Mouse (Mus musculus) CD8-positive naive resting alpha-beta T cell, adult 2 months (primary cell): ENCODE results near the gene Pccb.

ENCODE experiments used
- DNase-seq, 2 experiments: peaks; one replicate each; pipeline ENCODE4 v3.0.0; 2022; ENCODE audit warnings: low read depth in 2 of 2, low spot score in 2 of 2

The Pccb gene

DNA sequence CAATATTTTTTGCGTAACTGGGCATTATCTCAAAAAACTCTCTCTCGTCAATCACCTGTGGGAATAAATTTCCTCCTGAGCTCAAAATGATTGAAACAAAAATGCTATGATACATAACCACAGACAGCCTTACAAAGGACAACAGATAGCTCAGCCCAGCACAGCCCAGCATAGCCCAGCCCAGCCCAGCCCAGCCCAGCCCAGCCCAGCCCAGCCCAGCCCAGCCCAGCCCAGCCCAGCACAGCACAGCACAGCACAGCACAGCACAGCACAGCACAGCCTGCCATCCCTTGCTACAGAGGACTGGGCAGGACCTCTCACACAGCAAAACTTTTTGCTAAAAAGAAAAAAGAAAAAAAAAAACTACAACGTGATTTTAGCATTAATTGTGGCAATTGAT, 46.8 kb downstream of the Pccb start:
- DNase-seq, result no peak

DNA sequence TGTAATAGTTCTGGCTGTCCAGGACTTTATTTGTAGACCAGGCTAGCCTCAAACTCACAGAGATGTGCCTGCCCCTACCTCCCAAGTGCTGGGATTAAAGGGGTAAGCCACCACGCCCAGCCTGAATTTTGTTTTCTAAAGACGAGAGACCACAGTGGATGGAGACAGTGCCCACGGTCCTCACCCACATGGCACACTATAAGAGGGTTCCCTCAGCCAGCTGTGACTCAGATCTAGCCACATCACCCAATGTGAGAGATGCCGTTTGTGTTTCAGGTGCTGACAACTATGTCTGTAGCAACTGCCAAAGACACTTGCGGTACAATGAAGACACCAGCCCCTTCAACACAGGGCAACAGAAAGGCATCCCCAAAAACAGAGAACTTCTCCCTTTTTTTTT, 47.7 kb downstream of the Pccb start:
- no peak for DNase-seq

DNA sequence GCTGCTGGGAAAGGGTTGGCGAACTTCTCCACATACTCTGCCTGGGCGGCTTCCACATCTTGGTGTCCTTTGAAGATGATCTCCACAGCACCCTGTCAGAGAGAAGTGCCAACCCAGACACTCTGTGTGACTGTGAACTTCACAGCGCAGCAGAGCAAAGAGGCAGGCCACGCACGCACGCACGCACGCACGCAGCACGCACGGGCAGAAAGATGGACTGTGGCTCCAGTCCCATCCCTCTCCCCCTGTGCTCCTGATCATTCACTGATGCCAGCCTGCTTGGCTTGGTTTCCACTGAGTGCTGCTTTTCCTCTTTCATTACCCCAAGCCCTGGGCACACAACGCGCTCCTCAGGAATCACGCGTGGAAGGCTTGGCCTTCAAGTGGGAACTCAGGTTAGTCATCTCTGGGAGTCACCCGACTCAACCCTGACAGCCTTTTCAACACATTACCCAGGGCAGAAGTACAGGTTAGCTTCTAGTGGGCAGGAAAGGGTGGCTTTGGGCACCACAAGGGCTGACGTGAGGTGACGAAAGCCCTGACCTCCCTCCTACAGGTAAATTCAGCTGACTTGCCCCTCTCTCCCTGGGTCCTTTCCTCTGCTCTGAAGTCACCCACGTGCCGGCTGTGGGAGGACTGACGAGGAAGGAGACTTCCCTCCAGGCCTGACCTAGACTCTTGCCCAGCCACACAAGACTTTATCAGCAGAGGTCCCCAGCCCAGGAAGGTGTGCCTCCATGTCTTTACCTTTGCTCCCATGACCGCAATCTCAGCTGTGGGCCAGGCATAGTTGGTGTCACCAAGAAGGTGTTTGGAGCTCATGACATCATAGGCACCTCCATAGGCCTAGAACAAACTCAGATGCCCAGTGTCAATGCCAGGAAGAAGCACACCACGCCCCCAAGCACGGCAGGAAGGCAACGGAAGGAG, 50.1 kb downstream of the Pccb start:
- no peak for DNase-seq

DNA sequence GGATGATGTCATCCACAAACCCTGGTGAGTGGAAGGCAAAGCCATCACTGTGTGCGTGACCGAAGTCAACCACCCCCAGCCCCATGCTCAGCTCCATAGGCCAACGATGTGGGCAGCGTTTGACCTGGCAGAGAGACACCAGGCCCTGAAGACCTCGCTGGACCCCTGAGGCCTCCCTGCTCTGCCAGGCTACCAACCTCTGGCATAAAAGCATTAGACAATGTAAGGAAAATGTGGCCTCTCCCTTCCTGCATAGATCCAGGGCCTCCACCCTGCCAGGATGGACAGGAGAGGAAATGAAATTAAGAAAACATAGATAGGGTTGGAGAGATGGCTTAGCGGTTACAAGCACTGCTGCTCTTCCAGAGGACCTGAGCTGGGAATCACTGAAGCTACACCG, 51.9 kb downstream of the Pccb start:
- DNase-seq, result no peak

DNA sequence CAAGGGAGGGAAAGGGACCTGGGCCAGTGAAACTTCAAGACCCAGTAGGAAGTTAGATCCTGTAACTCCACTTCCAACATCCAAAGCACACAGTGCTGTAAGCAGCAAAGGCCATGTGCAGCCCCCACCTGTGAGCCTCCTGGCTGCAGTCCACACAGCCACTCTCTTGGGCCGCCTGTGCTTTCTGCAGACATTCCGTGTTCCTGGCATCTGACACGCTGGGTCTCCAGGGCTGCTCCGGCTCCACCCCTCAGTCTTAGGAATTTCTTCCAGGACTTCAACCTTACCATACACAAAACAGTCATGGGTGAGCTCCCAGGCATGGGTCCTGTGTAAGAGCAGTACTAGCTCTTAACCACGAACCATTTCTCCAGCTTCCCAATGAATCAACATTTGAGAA, 55.4 kb downstream of the Pccb start:
- no peak for DNase-seq

DNA sequence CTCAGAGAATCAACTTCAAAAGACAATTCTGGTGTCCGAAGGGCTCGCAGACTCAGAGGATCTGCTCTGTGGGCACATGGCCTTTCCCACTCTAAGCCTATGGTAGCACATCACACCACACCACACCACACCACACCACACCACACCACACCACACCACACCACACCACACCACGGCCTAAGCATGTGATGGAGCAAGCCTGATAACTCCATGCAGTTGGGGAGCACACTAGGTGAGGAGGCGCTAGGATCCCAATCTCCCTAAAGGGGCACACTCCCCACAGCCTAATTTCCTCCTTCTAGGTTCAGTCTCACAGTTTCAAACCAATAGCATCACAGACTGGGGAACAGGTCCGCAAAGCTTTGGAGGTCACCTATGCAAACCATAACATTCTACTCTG, 56.0 kb downstream of the Pccb start:
- DNase-seq, result no peak

DNA sequence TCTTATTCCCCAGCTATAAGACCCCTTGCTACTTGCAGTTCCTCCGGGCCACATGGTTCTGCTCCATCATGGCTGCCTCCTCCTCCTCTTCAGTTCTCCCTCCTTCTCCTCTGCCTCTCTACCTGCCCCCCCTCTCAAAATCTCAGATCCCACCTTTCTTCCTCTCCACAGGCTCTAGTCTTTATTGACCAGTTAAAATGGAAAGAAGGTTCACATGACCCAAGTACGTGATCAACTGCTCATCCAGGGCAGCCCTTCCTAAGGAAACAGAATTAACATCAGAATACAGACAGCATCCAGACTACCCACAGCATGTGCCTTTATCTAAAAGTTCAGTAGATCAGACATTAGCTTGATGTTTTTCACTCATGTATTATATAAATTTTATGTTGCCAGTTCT, 65.2 kb downstream of the Pccb start:
- no peak for DNase-seq

DNA sequence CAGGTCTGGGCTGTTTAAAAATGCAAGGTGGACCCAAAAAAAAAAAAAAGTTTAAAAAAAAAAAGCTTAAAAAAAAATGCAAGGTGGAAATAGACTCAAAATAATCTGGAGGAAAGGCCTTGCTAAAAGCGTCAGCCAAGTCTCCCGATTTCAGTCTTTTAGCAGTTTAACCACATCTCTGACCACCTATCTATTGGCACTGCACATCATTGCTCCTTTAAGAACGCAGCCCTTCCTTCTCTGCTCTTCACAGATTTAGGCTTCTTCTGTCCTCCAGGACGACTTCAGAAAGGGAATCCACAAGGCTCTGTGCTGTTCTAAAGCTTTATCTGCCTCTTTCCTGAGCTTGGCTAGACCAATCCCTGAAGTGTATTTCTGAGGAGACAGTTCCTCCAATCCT, 70.6 kb downstream of the Pccb start:
- no peak for DNase-seq

DNA sequence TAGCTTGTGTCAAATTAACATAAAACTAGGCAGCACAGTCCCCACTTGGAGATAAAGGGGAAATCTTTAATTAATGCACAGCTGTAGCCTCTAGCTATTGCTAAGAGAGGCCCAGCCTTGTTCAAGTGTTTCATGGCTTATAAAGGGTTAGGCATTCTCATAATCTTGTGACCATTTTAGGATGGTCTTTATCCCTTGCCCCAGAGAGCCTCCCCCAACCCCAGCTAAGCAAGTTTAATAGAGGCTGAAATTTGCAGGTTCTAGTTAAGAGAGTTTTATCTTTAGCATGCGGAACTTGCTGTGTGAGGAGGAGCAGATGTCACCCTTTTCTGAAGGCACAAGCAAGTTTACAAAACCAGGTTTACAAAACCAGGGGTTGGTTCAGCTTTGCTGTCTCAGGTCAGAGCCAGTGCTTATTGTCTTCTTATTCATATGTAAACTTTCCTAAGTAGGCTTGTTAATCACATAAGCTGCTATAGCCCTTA, 71.2 kb downstream of the Pccb start:
- no peak for DNase-seq

DNA sequence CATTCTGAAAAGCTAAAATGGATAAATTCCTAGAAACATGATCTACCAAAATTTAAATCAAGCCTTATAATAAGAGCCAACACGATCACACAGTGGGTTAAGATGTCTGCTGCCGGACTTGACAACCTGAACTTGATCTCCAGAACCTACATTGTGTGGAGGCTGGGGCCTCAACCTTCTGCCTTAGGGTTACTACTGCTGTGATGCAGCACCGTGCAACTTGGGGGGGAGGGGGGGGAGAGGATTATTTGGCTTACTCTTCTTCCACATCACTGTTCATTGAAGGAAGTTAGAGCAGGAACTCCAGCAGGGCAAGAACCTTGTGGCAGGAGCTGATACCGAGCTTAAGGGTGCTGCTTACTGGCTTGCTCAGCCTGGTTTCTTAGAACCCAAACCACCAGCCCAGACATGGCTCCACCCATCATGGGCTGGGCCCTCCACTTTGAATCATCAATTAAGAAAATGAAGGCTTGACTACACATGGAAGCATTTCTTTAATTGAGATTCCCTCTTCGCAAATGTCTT, 71.7 kb downstream of the Pccb start:
- DNase-seq, result no peak

DNA sequence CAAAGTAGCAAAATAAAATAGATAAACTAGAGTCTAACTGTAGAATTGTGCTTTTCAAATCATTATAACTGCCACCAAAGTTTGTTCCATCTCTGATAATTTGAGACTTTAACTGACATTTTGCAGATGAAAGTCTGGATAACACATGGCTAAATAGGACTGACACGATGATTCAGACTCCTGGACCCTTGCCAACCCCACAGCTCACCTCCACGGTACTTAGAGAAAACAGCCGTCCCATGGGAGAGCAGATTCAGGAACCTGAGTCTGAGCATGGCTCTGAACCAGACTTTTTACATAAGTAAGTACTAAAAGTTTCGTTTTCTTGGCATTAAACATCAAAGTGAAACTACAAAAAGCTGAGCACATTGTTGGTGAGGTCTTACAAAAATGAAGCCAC, 83.2 kb downstream of the Pccb start:
- no peak for DNase-seq

DNA sequence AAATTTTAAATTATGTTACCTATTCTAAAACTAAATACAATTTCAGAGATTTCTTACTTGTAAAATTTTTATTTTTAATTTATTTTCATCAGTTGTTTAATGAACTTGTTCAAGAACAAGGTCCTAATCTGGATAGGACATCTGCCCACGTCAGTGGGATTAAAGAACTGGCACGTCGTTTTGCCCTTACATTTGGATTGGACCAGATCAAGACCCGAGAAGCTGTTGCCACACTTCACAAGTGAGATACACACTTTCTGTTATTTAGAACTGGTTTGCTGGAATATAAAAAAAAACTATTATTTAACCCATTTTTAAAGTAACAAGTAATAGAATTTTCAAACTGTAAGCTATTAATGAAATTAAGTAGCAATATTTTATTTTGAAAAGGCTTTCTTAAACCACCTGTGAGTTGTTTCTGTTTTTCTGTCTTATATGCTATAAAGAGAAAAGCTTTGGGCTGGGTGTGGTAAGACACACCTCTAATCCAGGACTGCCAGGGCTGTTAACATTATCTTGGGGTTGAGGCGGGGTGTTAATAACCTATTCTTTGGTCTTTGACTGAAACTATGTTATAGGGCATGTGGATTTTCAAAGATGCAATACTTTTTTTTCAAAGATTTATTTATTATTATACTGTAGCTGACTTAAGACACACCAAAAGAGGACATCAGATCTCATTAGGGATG, 89.9 kb downstream of the Pccb start:
- no peak for DNase-seq

DNA sequence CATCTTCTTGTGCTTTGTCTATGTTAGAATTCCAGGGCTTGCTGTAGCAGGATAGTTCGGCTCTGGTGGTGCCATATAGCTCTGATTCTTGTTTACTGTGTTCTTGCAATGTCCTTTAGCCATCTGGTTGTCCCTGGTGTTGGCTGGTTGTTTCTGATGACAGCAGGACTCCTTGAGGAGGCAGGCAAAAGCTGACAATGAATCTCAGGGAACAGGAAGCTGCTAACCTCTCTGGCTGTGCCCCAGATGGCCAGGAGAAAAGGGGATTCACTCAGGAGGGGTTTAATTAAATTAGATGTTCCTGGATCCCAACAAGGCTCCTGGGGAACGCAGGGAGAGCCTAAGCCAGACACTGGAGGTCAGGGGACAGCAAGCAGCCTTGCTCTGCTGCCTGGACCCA, 92.7 kb downstream of the Pccb start:
- DNase-seq, result no peak
